Mouse (Mus musculus): ENCODE measurements around the gene Prr5. TPM values are rescaled to one million over a fixed set of nuclear protein-coding genes. Genes with fewer than 3 reads are reported as not detected.

Gene Prr5
- polyA plus RNA-seq, 1 experiment from 2014 or later: 33.1 TPM

DNA sequence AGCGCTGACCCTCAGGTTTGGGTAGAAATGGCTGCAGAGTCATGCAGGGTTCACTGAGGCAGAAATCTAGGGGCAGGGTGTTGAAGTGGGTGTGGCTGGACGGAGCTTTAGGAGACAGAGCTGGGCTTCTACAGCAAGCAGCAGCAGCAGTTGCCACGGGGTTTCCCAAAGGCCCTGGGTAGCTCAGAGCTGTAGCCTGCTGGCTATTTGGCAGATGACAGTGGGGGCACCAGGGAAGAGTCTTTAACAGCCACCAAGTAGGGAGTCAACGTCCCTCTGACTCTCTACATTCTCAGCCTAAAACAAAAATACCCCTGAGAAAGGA lies 63.0 kb downstream of the Prr5 start:
- WGBS: 57% methylated on average over 4 of the region's 4 CpGs
- no peaks in the 10 kb centered on the region for H3K9me3 ChIP-seq
- no peaks in the 10 kb centered on the region for H3K36me3 ChIP-seq
- DNase-seq (ENCODE audit: low spot score): no peak
- H3K27me3 ChIP-seq (ENCODE audit: insufficient read depth, poor library complexity, severe bottlenecking): no peaks in the 10 kb centered on the region
- peak overlapping the region; percentile 4; the same call in 1 of the 2 replicates for H3K27ac ChIP-seq
- no peak overlapping the region for H3K4me3 ChIP-seq
- H3K4me1 ChIP-seq: peaks cover 27% of the 10 kb centered on the region

DNA sequence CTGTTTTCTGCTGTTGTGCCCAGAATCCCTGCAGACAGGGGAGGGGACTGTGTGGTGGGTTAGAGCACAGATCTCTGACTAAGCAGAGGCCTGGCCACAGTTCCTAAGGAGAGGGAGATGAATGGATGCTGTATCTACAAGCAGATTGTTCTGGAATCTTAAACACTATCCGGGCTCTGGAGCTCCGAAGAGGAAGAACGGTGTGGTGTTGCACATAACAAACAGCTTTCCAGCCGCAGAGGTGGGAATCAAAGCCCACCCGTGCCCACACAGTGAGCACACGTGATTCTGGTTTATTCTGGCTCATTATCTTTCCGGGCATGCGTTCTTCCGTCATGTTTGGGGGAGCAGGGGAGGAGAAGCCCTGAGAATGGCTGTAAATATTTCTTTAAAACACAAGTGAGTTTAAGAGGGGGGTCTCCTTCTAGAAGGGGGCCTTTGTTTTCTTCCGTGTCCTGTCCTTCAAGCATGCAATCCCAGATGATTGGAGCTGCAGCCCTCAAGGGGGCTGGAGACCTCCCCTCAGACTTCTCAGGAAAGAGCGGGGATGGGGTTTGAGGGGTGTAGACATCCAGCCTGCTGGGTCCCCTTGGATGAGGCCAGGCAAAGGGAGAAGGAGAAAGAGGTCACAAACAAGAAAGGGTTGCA lies 67.0 kb downstream of the Prr5 start:
- no peak overlapping the region for H3K4me3 ChIP-seq
- WGBS: 69% methylated on average over 11 of the region's 11 CpGs

DNA sequence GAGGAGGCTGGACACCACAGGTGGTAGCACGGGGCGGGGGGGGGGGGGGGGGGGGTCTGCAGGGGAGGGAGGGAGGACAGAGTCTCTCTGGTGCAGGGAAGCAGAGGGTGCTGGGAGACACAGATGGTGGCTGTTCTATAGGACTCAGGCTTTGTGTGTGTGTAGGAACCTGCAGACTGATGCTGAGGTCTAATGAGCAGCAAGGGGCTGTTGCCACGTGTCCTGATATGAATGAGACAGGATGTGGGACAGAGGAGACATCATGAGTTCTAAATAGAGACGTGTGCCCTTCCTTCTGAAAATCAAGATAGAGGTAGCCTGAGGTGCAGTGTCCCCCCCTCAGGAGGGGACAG lies 67.5 kb downstream of the Prr5 start:
- 0 out of 2 replicates have a peak, but pooled peaks cover 2% of the 10 kb centered on the region for H3K36me3 ChIP-seq
- no peak overlapping the region for H3K27ac ChIP-seq
- no peaks in the 10 kb centered on the region for H3K9me3 ChIP-seq
- peaks cover 8% of the 10 kb centered on the region; the same call in 1 of the 2 replicates for H3K4me1 ChIP-seq
- no peak overlapping the region for H3K4me3 ChIP-seq
- DNase-seq (ENCODE audit: low spot score): no peak
- no peaks in the 10 kb centered on the region for H3K27me3 ChIP-seq (ENCODE audit: insufficient read depth, poor library complexity, severe bottlenecking)
- 40% methylated on average over 2 of the region's 4 CpGs for WGBS

More for the DNA sequence above, 67.0 kb downstream of the Prr5 start:
- Histone ChIP-seq H3K27ac (no peak overlapping the region), H3K36me3 (0 out of 2 replicates have a peak, but pooled peaks cover 2% of the 10 kb centered on the region), H3K9me3 (no peaks in the 10 kb centered on the region), H3K4me1 (peaks cover 8% of the 10 kb centered on the region), H3K27me3 (ENCODE audit: insufficient read depth, poor library complexity, severe bottlenecking) (no peaks in the 10 kb centered on the region)
- DNase-seq (ENCODE audit: low spot score): no peak

DNA sequence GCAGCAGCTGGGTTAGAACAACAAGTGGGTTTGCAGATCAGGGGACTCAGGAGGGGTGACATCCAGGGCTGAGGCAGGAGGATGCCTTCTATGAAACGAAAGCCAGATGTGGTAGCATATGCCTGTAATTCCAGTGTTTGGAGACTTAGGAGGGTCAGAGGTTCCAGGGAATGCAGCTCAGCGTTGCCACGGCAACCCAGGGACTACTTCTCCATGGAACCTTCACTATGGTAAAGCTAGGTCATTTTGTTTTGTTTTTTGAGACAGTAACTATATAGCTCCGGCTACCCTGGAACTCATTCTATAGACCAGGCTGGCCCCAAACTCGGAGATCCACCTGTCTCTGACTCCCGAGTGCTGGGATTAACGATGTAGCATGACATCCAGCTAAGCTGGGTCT lies 68.8 kb downstream of the Prr5 start:
- H3K36me3 ChIP-seq: 0 out of 2 replicates have a peak, but pooled peaks cover 2% of the 10 kb centered on the region
- H3K4me3 ChIP-seq: no peak overlapping the region
- peaks cover 17% of the 10 kb centered on the region for H3K4me1 ChIP-seq
- H3K27me3 ChIP-seq (ENCODE audit: insufficient read depth, poor library complexity, severe bottlenecking): no peaks in the 10 kb centered on the region
- no peak for DNase-seq (ENCODE audit: low spot score)
- WGBS: 93% methylated on average over 7 of the region's 7 CpGs
- no peak overlapping the region for H3K27ac ChIP-seq
- H3K9me3 ChIP-seq: no peaks in the 10 kb centered on the region

DNA sequence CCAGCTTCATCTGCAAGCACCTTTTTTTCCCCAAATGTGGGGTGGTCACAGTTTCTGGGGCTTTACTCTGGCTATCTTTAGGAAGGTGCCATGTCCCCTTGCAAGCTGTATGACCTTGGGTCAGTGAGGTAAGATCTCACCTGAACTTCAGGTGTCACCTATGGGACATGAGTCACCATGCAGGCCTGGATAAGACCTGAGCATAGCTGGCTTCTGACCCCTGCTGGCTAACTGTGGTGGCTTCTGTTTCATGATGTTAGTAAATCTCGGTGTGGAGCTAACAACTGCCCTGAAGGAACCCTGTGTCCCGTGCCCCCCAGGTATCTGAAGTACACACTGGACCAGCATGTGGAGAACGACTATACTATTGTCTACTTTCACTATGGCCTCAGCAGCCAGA lies 72.2 kb downstream of the Prr5 start:
- 75% methylated on average over 3 of the region's 3 CpGs for WGBS

DNA sequence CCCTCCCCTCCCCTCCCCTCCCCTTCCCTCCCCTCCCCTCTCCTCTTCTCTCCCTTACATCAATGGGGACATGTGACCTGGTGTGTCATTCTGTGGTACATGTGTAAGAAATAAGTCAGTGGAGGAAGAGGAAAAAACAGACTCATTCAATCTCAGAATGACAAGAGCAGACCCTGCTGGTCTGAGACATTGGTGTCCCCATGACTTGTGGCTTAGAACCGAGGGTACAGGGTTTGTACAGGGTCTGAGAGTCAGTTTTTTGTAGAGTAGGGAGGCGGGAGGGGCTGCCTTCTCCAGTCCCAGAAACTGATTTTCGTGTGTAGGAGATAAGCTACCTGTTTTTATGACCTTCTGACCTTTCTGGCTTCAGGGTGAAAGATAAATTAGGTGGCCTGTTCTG lies 73.9 kb downstream of the Prr5 start:
- Histone ChIP-seq H3K4me3 (no peak overlapping the region), H3K27ac (no peak overlapping the region), H3K27me3 (ENCODE audit: insufficient read depth, poor library complexity, severe bottlenecking) (no peaks in the 10 kb centered on the region), H3K36me3 (0 out of 2 replicates have a peak, but pooled peaks cover 2% of the 10 kb centered on the region), H3K9me3 (no peaks in the 10 kb centered on the region), H3K4me1 (peaks cover 47% of the 10 kb centered on the region)
- DNase-seq (ENCODE audit: low spot score): no peak
- WGBS: 3% methylated on average over 3 of the region's 3 CpGs

More for the DNA sequence above, 72.2 kb downstream of the Prr5 start:
- H3K9me3 ChIP-seq: no peaks in the 10 kb centered on the region
- DNase-seq (ENCODE audit: low spot score): no peak
- H3K27ac ChIP-seq: no peak overlapping the region
- H3K4me1 ChIP-seq: peaks cover 47% of the 10 kb centered on the region
- H3K36me3 ChIP-seq: 0 out of 2 replicates have a peak, but pooled peaks cover 2% of the 10 kb centered on the region
- no peaks in the 10 kb centered on the region for H3K27me3 ChIP-seq (ENCODE audit: insufficient read depth, poor library complexity, severe bottlenecking)
- H3K4me3 ChIP-seq: no peak overlapping the region

DNA sequence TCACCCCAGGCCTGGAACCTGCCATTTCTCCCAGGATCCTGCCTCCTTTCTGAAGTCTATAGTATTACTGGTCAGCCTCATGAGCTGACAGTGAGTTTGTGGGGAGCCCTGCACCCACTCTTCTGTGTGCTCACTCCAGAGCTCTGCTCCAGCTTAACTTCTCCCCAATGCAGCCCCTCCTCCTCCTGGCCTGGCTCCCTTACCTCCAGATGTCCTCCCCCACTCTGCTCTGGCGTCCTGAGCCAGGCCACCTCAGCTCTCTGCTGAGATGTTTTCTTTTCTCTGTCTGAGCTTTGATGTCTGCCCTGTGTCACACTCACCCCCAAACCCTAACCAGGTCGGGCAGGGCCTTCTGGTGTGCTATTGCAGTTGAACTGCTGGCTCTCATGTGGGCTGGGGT lies 74.9 kb downstream of the Prr5 start:
- peaks cover 47% of the 10 kb centered on the region for H3K4me1 ChIP-seq
- H3K27ac ChIP-seq: peak overlapping the region; percentile 37
- H3K36me3 ChIP-seq: 0 out of 2 replicates have a peak, but pooled peaks cover 2% of the 10 kb centered on the region
- DNase-seq (ENCODE audit: low spot score): no peak
- WGBS: 6% methylated on average over 2 of the region's 2 CpGs
- H3K4me3 ChIP-seq: no peak overlapping the region
- H3K27me3 ChIP-seq (ENCODE audit: insufficient read depth, poor library complexity, severe bottlenecking): no peaks in the 10 kb centered on the region
- H3K9me3 ChIP-seq: no peaks in the 10 kb centered on the region

DNA sequence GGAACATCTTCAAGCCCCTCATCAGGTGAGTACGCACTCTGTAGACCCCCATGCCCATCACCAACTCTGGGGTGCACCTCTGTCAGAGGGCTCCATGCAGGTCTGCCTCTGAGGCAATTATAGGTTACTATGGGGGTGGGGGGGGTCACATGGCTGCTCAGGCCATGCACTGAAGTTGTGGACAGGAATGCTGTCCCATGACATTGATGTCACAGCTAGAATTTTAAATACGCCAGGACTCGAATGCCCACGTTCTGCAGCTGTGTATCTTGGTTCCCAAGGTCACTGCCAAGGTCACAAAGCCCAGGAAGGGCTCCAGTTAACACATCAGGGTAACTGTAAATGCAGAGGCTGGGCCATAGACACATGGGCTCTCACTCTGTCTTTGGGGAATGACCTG lies 76.4 kb downstream of the Prr5 start:
- no peaks in the 10 kb centered on the region for H3K9me3 ChIP-seq
- H3K4me1 ChIP-seq: peaks cover 47% of the 10 kb centered on the region
- H3K4me3 ChIP-seq: no peak overlapping the region
- DNase-seq (ENCODE audit: low spot score): no peak
- WGBS: 64% methylated on average over 4 of the region's 4 CpGs
- peak overlapping the region; percentile 70 for H3K27ac ChIP-seq
- H3K27me3 ChIP-seq (ENCODE audit: insufficient read depth, poor library complexity, severe bottlenecking): no peaks in the 10 kb centered on the region
- 0 out of 2 replicates have a peak, but pooled peaks cover under 1% of the 10 kb centered on the region for H3K36me3 ChIP-seq

Other genes starting within 250 kb of the Prr5 start
- 0.30 and 0.40 TPM in 2 replicates for gene Shisal1, start 222.5 kb upstream of the Prr5 start, polyA plus RNA-seq (2016; fragmentation: Nextera tagmentation; extraction: Ambion mirVana)
- 13.1 and 14.9 TPM in 2 replicates for gene Rtl6, start 111.8 kb upstream of the Prr5 start, polyA plus RNA-seq (2016; fragmentation: Nextera tagmentation; extraction: Ambion mirVana)
- 4.3 and 6.5 TPM in 2 replicates for gene Arhgap8, start 50.4 kb downstream of the Prr5 start, polyA plus RNA-seq (2016; fragmentation: Nextera tagmentation; extraction: Ambion mirVana)
- gene Phf21b, start 186.4 kb downstream of the Prr5 start, polyA plus RNA-seq (2016; fragmentation: Nextera tagmentation; extraction: Ambion mirVana): 0.16 and 0.41 TPM in 2 replicates

Data from heart, embryonic 10.5 days (tissue).